Comparison of ENCODE assay signal across 29 mouse cellular contexts in the genomic region with DNA sequence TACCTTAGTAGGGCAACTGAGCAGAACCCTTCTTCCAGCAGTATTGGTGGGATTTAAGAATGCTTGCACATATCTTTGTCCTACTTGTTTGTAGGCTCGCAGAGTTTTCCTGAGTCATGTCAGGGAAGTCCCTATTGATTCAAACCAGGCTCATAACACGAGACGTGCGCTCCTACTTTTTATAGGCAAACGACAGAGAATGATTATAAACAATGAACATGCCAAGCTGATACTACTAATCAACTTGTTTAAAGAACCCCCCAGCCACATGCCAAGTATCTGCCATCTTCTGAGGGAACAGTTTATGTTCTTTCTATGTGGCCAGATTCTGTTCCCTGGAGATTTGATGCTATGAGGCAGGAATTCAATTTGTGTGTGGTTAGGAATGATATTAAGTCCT. TPM values are rescaled to one million over a fixed set of nuclear protein-coding genes. Genes with fewer than 3 reads are reported as not detected.
DNase-seq lines count a peak whose midpoint lies in the region; ATAC-seq and TF ChIP-seq lines count a peak whose summit lies in the region.
"Had no signal": no experiment of that assay in that cellular context is flagged by ENCODE, and none has a peak within 500 bp of the region (broad histone marks: within the 10 kb centered on the region; RNA-seq: fewer than 3 reads in every experiment).

No protein-coding gene starts in this region.

- no peak for TF ChIP-seq RAD21 in CH12.LX (IDR thresholded peaks at IDR 0.05; ENCODE audit: low read depth, low read length)

- H3K4me2 ChIP-seq in lung, embryonic 14.5 days = no peak overlapping the region
- no peak overlapping the region for H3K4me2 ChIP-seq in lung, postnatal 0 days (replicated peaks; ENCODE audit: low read depth, low read length)
- H3K4me2 ChIP-seq in CH12.LX (ENCODE audit: insufficient read depth, low read depth, poor library complexity, severe bottlenecking) = peak overlapping the region; percentile 29; the same call in 1 of the 2 replicates
- no peak overlapping the region for H3K4me2 ChIP-seq in stomach, embryonic 16.5 days (ENCODE audit: low read depth, low read length)
- H3K4me2 ChIP-seq in kidney, embryonic 15.5 days = no peak overlapping the region
- H3K4me2 ChIP-seq: embryonic facial prominence, embryonic 12.5 days; heart, embryonic 12.5 days; hindbrain, embryonic 14.5 days had no signal

- dilution Hi-C loops in CH12.LX (cut with MboI; ENCODE audit: extremely low pct_ligation_motif_present, extremely low pct_unique_long_range_greater_than_20kb, low sequenced_read_pairs) = no loop called here

- H3K27ac ChIP-seq in lung, embryonic 14.5 days (ENCODE audit: low read depth) = peak overlapping the region; percentile 13; the same call in 1 of the 2 replicates
- H3K27ac ChIP-seq in lung, postnatal 0 days (ENCODE audit: low read length) = no peak overlapping the region
- no peak overlapping the region for H3K27ac ChIP-seq in CH12.LX (ENCODE audit: insufficient read depth, low read depth)
- H3K27ac ChIP-seq in stomach, embryonic 16.5 days (ENCODE audit: low read length) = no peak overlapping the region
- no peak overlapping the region for H3K27ac ChIP-seq in kidney, embryonic 15.5 days
- H3K27ac ChIP-seq in embryonic facial prominence, embryonic 10.5 days (replicated peaks) = no peak overlapping the region
- H3K27ac ChIP-seq: embryonic facial prominence, embryonic 12.5 days; hindbrain, embryonic 10.5 days; hindbrain, embryonic 14.5 days had no signal

- TF ChIP-seq EP300 in lung, postnatal 0 days (IDR thresholded peaks at IDR 0.05) = no peak
- no peak for TF ChIP-seq EP300 in CH12.LX (IDR thresholded peaks at IDR 0.05; ENCODE audit: low read length)

- in situ Hi-C loops in CH12.LX (cut with MboI; ENCODE audit: low pct_ligation_motif_present, low pct_unique_long_range_greater_than_20kb, low sequenced_read_pairs) = no loop called here

- H3K9ac ChIP-seq in lung, embryonic 14.5 days = no peak overlapping the region
- H3K9ac ChIP-seq in lung, postnatal 0 days (replicated peaks; ENCODE audit: low read depth) = no peak overlapping the region
- H3K9ac ChIP-seq in CH12.LX (ENCODE audit: insufficient read depth, low read depth) = no peak overlapping the region
- no peak overlapping the region for H3K9ac ChIP-seq in stomach, embryonic 16.5 days (ENCODE audit: low read length)
- H3K9ac ChIP-seq in kidney, embryonic 15.5 days = no peak overlapping the region
- H3K9ac ChIP-seq: embryonic facial prominence, embryonic 12.5 days; forebrain, postnatal 0 days; heart, embryonic 12.5 days; hindbrain, embryonic 14.5 days had no signal

- H3K4me3 ChIP-seq in lung, embryonic 14.5 days (ENCODE audit: low read depth, low read length) = no peak overlapping the region
- H3K4me3 ChIP-seq in lung, postnatal 0 days (ENCODE audit: low read depth, low read length) = no peak overlapping the region
- H3K4me3 ChIP-seq in lung, adult 2 months (replicated peaks; ENCODE audit: extremely low read depth, low read depth, low read length) = no peak overlapping the region
- H3K4me3 ChIP-seq in CH12.LX (replicated peaks in 1 of 3; ENCODE audit: low read depth in 2 of 3, low read length in 2 of 3, poor library complexity in 1 of 3) = no peak overlapping the region
- H3K4me3 ChIP-seq in stomach, embryonic 16.5 days (replicated peaks; ENCODE audit: low read length) = no peak overlapping the region
- no peak overlapping the region for H3K4me3 ChIP-seq in kidney, embryonic 15.5 days (replicated peaks)
- H3K4me3 ChIP-seq in embryonic facial prominence, embryonic 10.5 days = no peak overlapping the region
- H3K4me3 ChIP-seq: embryonic facial prominence, embryonic 12.5 days; heart, embryonic 12.5 days; hindbrain, embryonic 10.5 days had no signal

- peaks cover 9% of the 10 kb centered on the region; the same call in 1 of the 2 replicates for H3K4me1 ChIP-seq in lung, embryonic 14.5 days (ENCODE audit: insufficient read depth)
- no peaks in the 10 kb centered on the region for H3K4me1 ChIP-seq in lung, postnatal 0 days (ENCODE audit: insufficient read depth, low read depth, low read length)
- H3K4me1 ChIP-seq in lung, adult 2 months (ENCODE audit: control insufficient read depth, insufficient read depth, low read length) = peaks cover 2% of the 10 kb centered on the region; the same call in 1 of the 2 replicates
- peaks cover 7 to 63% of the 10 kb centered on the region in 2 experiments for H3K4me1 ChIP-seq in CH12.LX (ENCODE audit: control insufficient read depth in 1 of 2, insufficient read depth in 2 of 2)
- H3K4me1 ChIP-seq in stomach, embryonic 16.5 days (ENCODE audit: control insufficient read depth, insufficient read depth, low read length) = 0 out of 2 replicates have a peak, but pooled peaks cover 9% of the 10 kb centered on the region
- no peaks in the 10 kb centered on the region for H3K4me1 ChIP-seq in kidney, embryonic 15.5 days
- H3K4me1 ChIP-seq in embryonic facial prominence, embryonic 10.5 days = no peaks in the 10 kb centered on the region
- H3K4me1 ChIP-seq: embryonic facial prominence, embryonic 12.5 days; heart, embryonic 12.5 days had no signal

- no peak for TF ChIP-seq POLR2A in lung, adult 2 months (IDR thresholded peaks at IDR 0.05; ENCODE audit: borderline replicate concordance, extremely low read depth, low read depth, low read length)
- TF ChIP-seq POLR2A in CH12.LX (IDR thresholded peaks at IDR 0.05; ENCODE audit: low read depth, low read length) = no peak

- H3K36me3 ChIP-seq in lung, embryonic 14.5 days (ENCODE audit: insufficient read depth) = no peaks in the 10 kb centered on the region
- no peaks in the 10 kb centered on the region for H3K36me3 ChIP-seq in lung, postnatal 0 days (ENCODE audit: insufficient read depth, low read length)
- H3K36me3 ChIP-seq in CH12.LX (replicated peaks in 1 of 2; ENCODE audit: control insufficient read depth in 1 of 2, insufficient read depth in 1 of 2, low read length in 1 of 2) = no peaks in the 10 kb centered on the region
- no peaks in the 10 kb centered on the region for H3K36me3 ChIP-seq in stomach, embryonic 16.5 days (ENCODE audit: control insufficient read depth, insufficient read depth, low read length)
- no peaks in the 10 kb centered on the region for H3K36me3 ChIP-seq in kidney, embryonic 15.5 days
- H3K36me3 ChIP-seq in embryonic facial prominence, embryonic 10.5 days (replicated peaks) = no peaks in the 10 kb centered on the region
- H3K36me3 ChIP-seq: embryonic facial prominence, embryonic 12.5 days; heart, embryonic 12.5 days; hindbrain, embryonic 10.5 days had no signal

- no peaks in the 10 kb centered on the region for H3K79me2 ChIP-seq in CH12.LX (replicated peaks; ENCODE audit: control insufficient read depth, extremely low read depth, insufficient read depth, poor library complexity, severe bottlenecking)

- no peak for ATAC-seq in lung, embryonic 14.5 days (ENCODE audit: insufficient read depth)
- ATAC-seq in lung, postnatal 0 days = no peak
- peak; percentile 37; the same call in 1 of the 2 replicates for ATAC-seq in stomach, embryonic 16.5 days (ENCODE audit: insufficient read depth, low FRiP score)
- ATAC-seq in kidney, embryonic 15.5 days (replicated peaks; ENCODE audit: low FRiP score) = no peak
- ATAC-seq: activated CD4-positive, CD25-positive, alpha-beta regulatory T cell, adult 4 months; CD4-positive, CD25-positive, alpha-beta regulatory T cell, adult 4 months; forebrain, postnatal 0 days; Patski had no signal

- H3K9me3 ChIP-seq in lung, embryonic 14.5 days (ENCODE audit: low read depth, low read length) = no peaks in the 10 kb centered on the region
- no peaks in the 10 kb centered on the region for H3K9me3 ChIP-seq in lung, postnatal 0 days (ENCODE audit: low read length)
- H3K9me3 ChIP-seq in CH12.LX (replicated peaks; ENCODE audit: low read length) = no peaks in the 10 kb centered on the region
- H3K9me3 ChIP-seq in stomach, embryonic 16.5 days (replicated peaks; ENCODE audit: control insufficient read depth, low read length) = no peaks in the 10 kb centered on the region
- no peaks in the 10 kb centered on the region for H3K9me3 ChIP-seq in kidney, embryonic 15.5 days (replicated peaks)
- no peaks in the 10 kb centered on the region for H3K9me3 ChIP-seq in embryonic facial prominence, embryonic 10.5 days
- H3K9me3 ChIP-seq: embryonic facial prominence, embryonic 12.5 days; heart, embryonic 12.5 days; hindbrain, embryonic 10.5 days had no signal

- TF ChIP-seq CTCF in lung, embryonic 14.5 days (IDR thresholded peaks at IDR 0.05; ENCODE audit: low read depth) = no peak
- no peak for TF ChIP-seq CTCF in lung, postnatal 0 days (IDR thresholded peaks at IDR 0.05)
- TF ChIP-seq CTCF in lung, adult 2 months (IDR thresholded peaks at IDR 0.05; ENCODE audit: insufficient read depth, low read length) = no peak
- no peak for TF ChIP-seq CTCF in CH12.LX (conservative IDR thresholded peaks at IDR 0.05 in 1 of 2, IDR thresholded peaks at IDR 0.05 in 1 of 2; ENCODE audit: low read depth in 2 of 2, low read length in 2 of 2)

- 36% methylated on average over 5 of the region's 5 CpGs for WGBS in lung, embryonic 14.5 days
- WGBS in lung, postnatal 0 days = 27% methylated on average over 5 of the region's 5 CpGs
- WGBS in lung, adult 2 months = 32% methylated on average over 5 of the region's 5 CpGs
- 30% methylated on average over 5 of the region's 5 CpGs for WGBS in stomach, embryonic 16.5 days
- WGBS in kidney, embryonic 15.5 days = 62% methylated on average over 5 of the region's 5 CpGs
- WGBS in embryonic facial prominence, embryonic 10.5 days = 77% methylated on average over 5 of the region's 5 CpGs

- peak; percentile 80 for DNase-seq in lung, embryonic 14.5 days
- no peak for DNase-seq in lung, postnatal 0 days (ENCODE audit: low spot score)
- peak; percentile 5 for DNase-seq in lung, postnatal 25 days (ENCODE audit: low spot score)
- no peak for DNase-seq in lung, adult 2 months
- DNase-seq in CH12.LX (ENCODE audit: extremely low read depth) = no peak
- DNase-seq in embryonic facial prominence, embryonic 10.5 days (ENCODE audit: low spot score) = no peak
- DNase-seq: adrenal gland, postnatal 14 days; B cell, adult 2 months; cerebellum, adult 2 months; cerebellum, postnatal 10 days; forebrain, postnatal 0 days; gastrocnemius, postnatal 25 days had no signal

- H3K27me3 ChIP-seq in lung, embryonic 14.5 days (ENCODE audit: insufficient read depth, low read length) = no peaks in the 10 kb centered on the region
- no peaks in the 10 kb centered on the region for H3K27me3 ChIP-seq in lung, postnatal 0 days (replicated peaks; ENCODE audit: insufficient read depth, low read length)
- no peaks in the 10 kb centered on the region for H3K27me3 ChIP-seq in CH12.LX (replicated peaks)
- H3K27me3 ChIP-seq in stomach, embryonic 16.5 days (ENCODE audit: control insufficient read depth, insufficient read depth, low read length) = no peaks in the 10 kb centered on the region
- no peaks in the 10 kb centered on the region; the same call in 1 of the 2 replicates for H3K27me3 ChIP-seq in kidney, embryonic 15.5 days
- H3K27me3 ChIP-seq in embryonic facial prominence, embryonic 10.5 days (replicated peaks; ENCODE audit: low read depth, poor library complexity, severe bottlenecking) = no peaks in the 10 kb centered on the region
- H3K27me3 ChIP-seq: embryonic facial prominence, embryonic 12.5 days; heart, embryonic 12.5 days; Patski had no signal

RNA-seq across cellular contexts. Expression of a gene that starts 28.3 kb away (rescaled TPM):
- not detected in 2 replicates for polyA plus RNA-seq in lung, embryonic 14.5 days (2014; fragmentation: Nextera tagmentation; extraction: Ambion mirVana)
- polyA plus RNA-seq in lung, postnatal 0 days (2015; fragmentation: Nextera tagmentation; extraction: Ambion mirVana) = not detected in 2 replicates
- polyA plus RNA-seq in lung, adult 2 months (2012; rRNA removed) = not detected in 2 replicates
- total RNA-seq in CH12.LX (2012; rRNA removed) (not detected in 2 replicates), CH12.LX (2014; rRNA removed) (not detected in 2 replicates)
- not detected in 2 replicates for polyA plus RNA-seq in CH12.LX (2012; ENCODE audit: insufficient read length, low read depth)
- not detected in 2 replicates for polyA plus RNA-seq in stomach, embryonic 16.5 days (2015; fragmentation: Nextera tagmentation; extraction: Ambion mirVana)
- polyA plus RNA-seq in kidney, embryonic 15.5 days (2015; fragmentation: Nextera tagmentation; extraction: Ambion mirVana) = not detected in 2 replicates
- not detected in 2 replicates for polyA plus RNA-seq in embryonic facial prominence, embryonic 10.5 days (2016; fragmentation: Nextera tagmentation; extraction: Ambion mirVana)
- total RNA-seq: adrenal gland, adult 18-20 months; adrenal gland, postnatal 14 days; forebrain, postnatal 0 days; gastrocnemius, adult 18-20 months; gastrocnemius, postnatal 25 days; granulocyte monocyte progenitor cell, adult 5-6 weeks; heart, adult 8-10 months; heart, postnatal 25 days; MEL had no signal
- polyA plus RNA-seq: activated CD4-positive, CD25-positive, alpha-beta regulatory T cell, adult 4 months; CD4-positive, CD25-positive, alpha-beta regulatory T cell, adult 4 months; cerebellum, adult 2 months; embryonic facial prominence, embryonic 12.5 days; forebrain, embryonic 11.5 days; forebrain, postnatal 0 days; heart, embryonic 12.5 days; heart, embryonic 16.5 days; hindbrain, embryonic 10.5 days; hindbrain, embryonic 14.5 days; Patski had no signal

Comparison
In these comparisons a context has a peak if more than half of its experiments do, and no peak if none do; other contexts are left out.
1. DNase-seq: peak in lung, embryonic 14.5 days (single experiment) and lung, postnatal 25 days (single experiment); none in lung, postnatal 0 days (single experiment), lung, adult 2 months (single experiment), CH12.LX (single experiment) and embryonic facial prominence, embryonic 10.5 days (single experiment).